Mouse (Mus musculus) hindbrain, postnatal 0 days (tissue): ENCODE data around the gene Prcd. TPM values are rescaled to one million over a fixed set of nuclear protein-coding genes. Genes with fewer than 3 reads are reported as not detected.

ENCODE experiments used
- ATAC-seq: fragments of 200-750 bp; cut with Nextera tagmentation; 2 replicates; pipeline ENCODE4 v1.8.0; 2017; ENCODE audit warnings: mild to moderate bottlenecking, moderate TSS enrichment, moderate library complexity
- DNase-seq: peaks from one replicate; pipeline ENCODE4 v3.0.0-alpha.2; 2015; ENCODE audit warnings: low spot score
- H3K27ac ChIP-seq: fragments of 300-500 bp; sonication (generic); 2 replicates; pipeline ENCODE4 v1.5.1; 2014; ENCODE audit warnings: mild to moderate bottlenecking
- H3K27me3 ChIP-seq: fragments of 300-500 bp; sonication (generic); 2 replicates; pipeline ENCODE4 v1.6.1; 2014; ENCODE audit warnings: low read length, mixed read lengths; ENCODE audit not compliant: insufficient read depth
- H3K36me3 ChIP-seq: fragments of 300-500 bp; sonication (generic); 2 replicates; pipeline ENCODE4 v1.6.1; 2014; ENCODE audit warnings: low read length, mixed read lengths; ENCODE audit not compliant: insufficient read depth
- H3K4me1 ChIP-seq: fragments of 300-500 bp; sonication (generic); 2 replicates; pipeline ENCODE4 v1.6.1; 2014; ENCODE audit warnings: antibody characterized with exemption, low read length, mixed read lengths; ENCODE audit not compliant: insufficient read depth
- H3K4me2 ChIP-seq: fragments of 300-500 bp; sonication (generic); 2 replicates; pipeline ENCODE4 v1.6.1; 2014; ENCODE audit warnings: low read depth, mild to moderate bottlenecking, low read length, moderate library complexity, mixed read lengths
- H3K4me3 ChIP-seq: fragments of 300-500 bp; sonication (generic); 2 replicates; pipeline ENCODE4 v1.5.1; 2014; ENCODE audit warnings: low read length
- H3K9ac ChIP-seq: fragments of 300-500 bp; sonication (generic); replicated peaks from 2 replicates; pipeline ENCODE4 v1.6.1; 2014; ENCODE audit warnings: mild to moderate bottlenecking, low read length, moderate library complexity, mixed read lengths
- H3K9me3 ChIP-seq: fragments of 300-500 bp; sonication (generic); 2 replicates; pipeline ENCODE4 v1.6.1; 2016; ENCODE audit warnings: low read length, mixed read lengths
- CTCF ChIP-seq: IDR thresholded peaks from 2 replicates; pipeline ENCODE4 v1.5.1; 2016; ENCODE audit warnings: antibody characterized with exemption, control low read depth, low read depth
- WGBS: fragments of 180-500 bp; shearing (Covaris S2); extraction: QIAGEN DNeasy Blood & Tissue Kit; methylation state at CpG from one replicate; pipeline ENCODE4 v1.1.7; 2014; 5-methylcytosine and 5-hydroxymethylcytosine counted together
- polyA plus RNA-seq: library from polyadenylated mRNA; unstranded; fragments of >200 nt; fragmentation: Nextera tagmentation; extraction: Ambion mirVana; gene quantifications from 2 replicates; pipeline ENCODE4 v1.2.1, GENCODE M21; 2015
- total RNA-seq: library from RNA; depleted of rRNA; stranded (reverse); fragments of >200 nt; gene quantifications from 2 replicates; pipeline ENCODE4 v1.2.3, GENCODE M21; 2014

Prcd gene
- total and polyA plus RNA-seq, 2 experiments from 2014 or later = 1.2 to 5.3 TPM

GRCm38 (mm10) chr11:116677711-116678441 lies 24.5 kb downstream of the Prcd start:
- DNase-seq = no peak
- H3K9me3 ChIP-seq = no peaks in the 10 kb centered on the region
- TF ChIP-seq CTCF = no peak
- no peaks in the 10 kb centered on the region for H3K27me3 ChIP-seq
- 92% methylated on average over 8 of the region's 8 CpGs for WGBS
- peaks cover 5% of the 10 kb centered on the region for H3K4me1 ChIP-seq
- H3K4me2 ChIP-seq = no peak overlapping the region
- no peak overlapping the region for H3K4me3 ChIP-seq
- H3K27ac ChIP-seq = no peak overlapping the region
- no peak overlapping the region for H3K9ac ChIP-seq
- ATAC-seq = no peak
- H3K36me3 ChIP-seq = peaks cover 42% of the 10 kb centered on the region

- no peak overlapping the region for H3K9ac ChIP-seq
- DNase-seq (no peak), ATAC-seq (no peak)
- no peak overlapping the region for H3K27ac ChIP-seq
- H3K9me3 ChIP-seq = no peaks in the 10 kb centered on the region
- no peaks in the 10 kb centered on the region for H3K4me1 ChIP-seq
- H3K4me3 ChIP-seq = no peak overlapping the region
- no peak overlapping the region for H3K4me2 ChIP-seq
- no peaks in the 10 kb centered on the region for H3K27me3 ChIP-seq
- 62% methylated on average over 6 of the region's 6 CpGs for WGBS
- H3K36me3 ChIP-seq = peaks cover 35% of the 10 kb centered on the region
- TF ChIP-seq CTCF = no peak
These were observed 25.8 kb downstream of the Prcd start for GRCm38 (mm10) chr11:116679148-116679547.

- peaks cover 23% of the 10 kb centered on the region for H3K36me3 ChIP-seq
- 82% methylated on average over 24 of the region's 24 CpGs for whole genome bisulfite sequencing
These were observed 27.2 kb downstream of the Prcd start for GRCm38 (mm10) chr11:116680321-116681091.

GRCm38 (mm10) chr11:116681147-116681546 lies 27.8 kb downstream of the Prcd start:
- no peaks in the 10 kb centered on the region for H3K4me1 ChIP-seq
- no peak overlapping the region for H3K9ac ChIP-seq
- TF ChIP-seq CTCF = no peak
- 78% methylated on average over 4 of the region's 4 CpGs for WGBS
- H3K27me3 ChIP-seq = no peaks in the 10 kb centered on the region
- no peak overlapping the region for H3K4me3 ChIP-seq
- no peaks in the 10 kb centered on the region for H3K9me3 ChIP-seq
- DNase-seq (no peak), ATAC-seq (no peak)
- H3K36me3 ChIP-seq = peaks cover 18% of the 10 kb centered on the region
- no peak overlapping the region for H3K27ac ChIP-seq
- no peak overlapping the region for H3K4me2 ChIP-seq

More at GRCm38 (mm10) chr11:116680321-116681091, 27.2 kb downstream of the Prcd start:
- Histone ChIP-seq H3K4me3 (no peak overlapping the region), H3K9me3 (no peaks in the 10 kb centered on the region), H3K27me3 (no peaks in the 10 kb centered on the region), H3K4me2 (no peak overlapping the region), H3K9ac (no peak overlapping the region), H3K4me1 (no peaks in the 10 kb centered on the region), H3K27ac (no peak overlapping the region)
- ATAC-seq (no peak), DNase-seq (no peak)
- no peak for TF ChIP-seq CTCF

- no peak for ATAC-seq
These were observed 29.3 kb downstream of the Prcd start for GRCm38 (mm10) chr11:116682501-116683144.

GRCm38 (mm10) chr11:116683777-116684176 lies 30.4 kb downstream of the Prcd start:
- ATAC-seq = no peak
- TF ChIP-seq CTCF = no peak
- WGBS = 82% methylated on average over 4 of the region's 4 CpGs

More at GRCm38 (mm10) chr11:116682501-116683144, 29.3 kb downstream of the Prcd start:
- no peak for DNase-seq
- no peak for TF ChIP-seq CTCF
- Histone ChIP-seq H3K4me2 (no peak overlapping the region), H3K27ac (no peak overlapping the region), H3K4me1 (no peaks in the 10 kb centered on the region), H3K4me3 (no peak overlapping the region), H3K9ac (no peak overlapping the region), H3K27me3 (no peaks in the 10 kb centered on the region), H3K36me3 (0 out of 2 replicates have a peak, but pooled peaks cover 3% of the 10 kb centered on the region), H3K9me3 (no peaks in the 10 kb centered on the region)
- 83% methylated on average over 14 of the region's 14 CpGs for WGBS

More at GRCm38 (mm10) chr11:116683777-116684176, 30.4 kb downstream of the Prcd start:
- Histone ChIP-seq H3K4me1 (no peaks in the 10 kb centered on the region), H3K36me3 (0 out of 2 replicates have a peak, but pooled peaks cover 3% of the 10 kb centered on the region), H3K9ac (no peak overlapping the region), H3K9me3 (no peaks in the 10 kb centered on the region), H3K4me2 (no peak overlapping the region), H3K27ac (no peak overlapping the region), H3K27me3 (no peaks in the 10 kb centered on the region), H3K4me3 (no peak overlapping the region)
- DNase-seq = no peak
